Mouse (Mus musculus) T-cell, adult 66 days (primary cell): ENCODE measurements around the gene Gm17654. TPM values are rescaled to one million over a fixed set of nuclear protein-coding genes. Genes with fewer than 3 reads are reported as not detected.

ENCODE experiments used
- total RNA-seq, 2 experiments: library from RNA; stranded (reverse); gene quantifications; 3 replicates in 1 of 2; 4 replicates in 1 of 2; pipeline ENCODE4 v1.2.4; 2023

Gene Gm17654
- total RNA-seq = not detected

DNA sequence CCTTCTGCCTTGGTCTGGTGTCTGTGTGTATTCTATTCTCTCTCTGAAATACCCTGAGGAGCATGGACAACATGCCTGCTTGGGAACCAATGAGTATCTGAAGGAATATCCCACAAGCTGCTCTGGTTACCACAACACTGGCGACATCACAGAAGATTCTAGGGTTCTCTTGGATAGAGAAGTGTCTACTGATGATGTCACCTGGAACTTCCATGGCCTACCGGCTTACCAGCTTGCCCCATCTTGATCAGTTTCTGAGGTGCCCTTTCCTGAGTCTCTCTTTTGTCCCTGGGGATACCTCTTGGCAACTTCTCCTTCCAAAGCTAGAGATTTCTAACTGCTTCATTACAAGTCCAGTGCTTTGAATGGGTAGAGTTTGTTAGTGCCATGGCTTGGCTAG, at the start of gene Gm17654:
Gene Gm17654, minus strand, starts transcription at position 101 of the 400 bp plus-strand sequence.

GRCm38 (mm10) chr14:43607913-43608312, 29.0 kb upstream of the Gm17654 start, which contains the start of gene Gm10375:
Gene Gm10375 (minus strand): TSS chr14:43608013.

GRCm38 (mm10) chr14:43543276-43543675, 35.7 kb downstream of the Gm17654 start, which contains the start of gene Gm5799:
Gene Gm5799 (plus strand): TSS chr14:43543576.

Other genes starting within 250 kb of the Gm17654 start
- gene 1700001F09Rik, start 231.3 kb downstream of the Gm17654 start, total RNA-seq = not detected
- not detected for gene Gm8138, start 162.8 kb downstream of the Gm17654 start, total RNA-seq
- gene Gm5799, start 35.6 kb downstream of the Gm17654 start, total RNA-seq = not detected
- gene Gm10375, start 28.9 kb upstream of the Gm17654 start, total RNA-seq = not detected
- gene Gm8165, start 98.1 kb upstream of the Gm17654 start, total RNA-seq = not detected
- gene Gm7324, start 118.7 kb upstream of the Gm17654 start, total RNA-seq = 1 to 10 TPM in 1 of 2 experiments, under 1 TPM in 1; 0.59 to 1.1 TPM
- not detected for gene Gm16506, start 148.3 kb upstream of the Gm17654 start, total RNA-seq
- gene Gm6526, start 168.7 kb upstream of the Gm17654 start, total RNA-seq = not detected
- gene Gm8180, start 205.6 kb upstream of the Gm17654 start, total RNA-seq = not detected